Mouse (Mus musculus): ENCODE data around the gene Ccr8.

- TF ChIP-seq CTCF (IDR thresholded peaks at IDR 0.05; ENCODE audit: control insufficient read depth, insufficient read depth, insufficient replicate concordance, low read depth, low read length) (no peak), POLR2A (IDR thresholded peaks at IDR 0.05; ENCODE audit: control insufficient read depth, low read depth, low read length) (no peak)
Measured at GRCm38 (mm10) chr9:120111156-120111945, 19.4 kb downstream of the Ccr8 start.

Data from testis, adult 2 months (tissue).